Mouse (Mus musculus) ZHBTc4 (cell line): ENCODE results near the gene Zbtb46.
A peak's percentile ranks its signal among the peaks of the same experiment; 100 is the strongest.

Experiments used
- DNase-seq: peaks from one replicate; pipeline ENCODE4 v3.0.0-alpha.2; 2011; ENCODE audit warnings: low read depth, low spot score

The Zbtb46 gene

GRCm38 (mm10) chr2:181465423-181465822 is 6.2 kb upstream of the Zbtb46 start:
- no peak for DNase-seq

GRCm38 (mm10) chr2:181463008-181463738 is 3.9 kb upstream of the Zbtb46 start:
- DNase-seq: peak; percentile 90

GRCm38 (mm10) chr2:181462604-181463003 is 3.4 kb upstream of the Zbtb46 start:
- no peak for DNase-seq

- DNase-seq: no peak
These were observed 2.4 kb upstream of the Zbtb46 start for GRCm38 (mm10) chr2:181461536-181462100.

GRCm38 (mm10) chr2:181459673-181460621 is 721 bp upstream of the Zbtb46 start:
- peak; percentile 93 for DNase-seq

- peak; percentile 59 for DNase-seq
These were observed 644 bp downstream of the Zbtb46 start for GRCm38 (mm10) chr2:181458411-181459152.

GRCm38 (mm10) chr2:181457831-181458230 is 1.4 kb downstream of the Zbtb46 start:
- peak; percentile 51 for DNase-seq

- no peak for DNase-seq
These were observed 3.3 kb downstream of the Zbtb46 start for GRCm38 (mm10) chr2:181455899-181456298.

GRCm38 (mm10) chr2:181453274-181453673 is 6.0 kb downstream of the Zbtb46 start:
- peak; percentile 64 for DNase-seq

GRCm38 (mm10) chr2:181452181-181452580 is 7.0 kb downstream of the Zbtb46 start:
- DNase-seq: no peak

- DNase-seq: no peak
These were observed 16.2 kb downstream of the Zbtb46 start for GRCm38 (mm10) chr2:181443016-181443415.

- DNase-seq: no peak
These were observed 21.1 kb downstream of the Zbtb46 start for GRCm38 (mm10) chr2:181438176-181438575.

- DNase-seq: no peak
These were observed 23.0 kb downstream of the Zbtb46 start for GRCm38 (mm10) chr2:181436246-181436645.

GRCm38 (mm10) chr2:181423834-181424233 is 35.4 kb downstream of the Zbtb46 start:
- no peak for DNase-seq

GRCm38 (mm10) chr2:181420903-181421638 is 38.2 kb downstream of the Zbtb46 start:
- DNase-seq: no peak

GRCm38 (mm10) chr2:181420426-181420825 is 38.8 kb downstream of the Zbtb46 start:
- DNase-seq: no peak

GRCm38 (mm10) chr2:181419359-181419758 is 39.9 kb downstream of the Zbtb46 start:
- DNase-seq: no peak

- no peak for DNase-seq
These were observed 43.3 kb downstream of the Zbtb46 start for GRCm38 (mm10) chr2:181415945-181416344.

- no peak for DNase-seq
These were observed 46.1 kb downstream of the Zbtb46 start for GRCm38 (mm10) chr2:181413141-181413540.

- DNase-seq: peak; percentile 64
These were observed 48.3 kb downstream of the Zbtb46 start for GRCm38 (mm10) chr2:181410760-181411473.
